Mouse (Mus musculus): Measurements from ENCODE around the gene Ddc.

The Ddc gene

DNA sequence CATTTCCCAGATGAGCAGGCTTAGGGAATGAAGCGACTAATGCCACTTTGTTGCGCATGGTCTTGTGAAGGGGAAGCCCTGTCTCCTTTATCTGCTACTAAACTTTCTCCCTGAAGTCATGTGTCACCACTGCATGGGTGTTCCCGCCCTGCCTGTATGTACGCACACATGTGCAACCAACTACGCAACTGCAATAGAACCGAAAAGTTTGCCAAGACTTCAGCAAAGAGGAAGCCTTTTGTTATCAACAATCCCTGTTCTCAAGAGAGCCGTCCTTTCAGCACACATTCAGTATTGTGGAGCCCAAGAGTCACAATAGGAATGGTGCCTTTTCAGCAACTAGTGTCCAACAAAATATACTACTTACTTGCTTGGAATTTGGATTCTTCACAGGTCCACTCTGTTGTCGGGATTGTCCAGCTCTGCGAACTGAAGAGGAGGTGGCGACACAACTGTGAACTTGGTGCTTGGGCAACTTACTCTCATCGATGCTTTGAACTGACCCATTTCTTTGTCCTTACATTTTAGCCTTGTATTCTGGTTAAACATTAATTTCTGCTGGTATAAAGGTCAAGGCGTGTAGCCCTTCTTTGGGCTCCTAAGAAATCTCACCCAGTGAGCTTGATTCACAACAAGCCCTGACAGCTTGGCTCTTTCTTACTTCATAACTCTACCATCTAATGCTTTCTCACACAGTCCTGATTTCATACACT, at the start of gene Ddc:
Gene Ddc, minus strand, starts transcription at position 500 of the 713 bp plus-strand sequence.
- DNase-seq (ENCODE audit: low read depth) = no peak

DNA sequence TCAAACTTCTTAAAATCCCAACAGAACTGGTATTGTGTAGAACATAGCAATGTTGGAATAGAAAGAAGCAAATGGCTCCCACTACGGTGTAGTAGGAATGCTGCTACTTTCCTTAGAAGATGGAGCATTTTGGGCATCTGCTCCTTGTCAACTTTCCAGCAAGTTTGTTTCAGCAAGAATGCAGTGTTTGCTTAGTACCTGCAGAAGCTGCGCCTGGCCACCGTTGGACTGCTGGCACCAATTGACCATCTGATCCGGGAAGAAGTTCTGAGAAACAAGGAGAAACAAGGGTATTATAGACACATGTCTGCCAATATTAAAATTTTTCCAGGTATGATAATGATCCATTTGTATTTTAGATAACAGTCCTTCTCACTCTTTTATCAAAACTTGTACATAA, 47.8 kb upstream of the Ddc start:
- no peak for DNase-seq (ENCODE audit: low read depth)

DNA sequence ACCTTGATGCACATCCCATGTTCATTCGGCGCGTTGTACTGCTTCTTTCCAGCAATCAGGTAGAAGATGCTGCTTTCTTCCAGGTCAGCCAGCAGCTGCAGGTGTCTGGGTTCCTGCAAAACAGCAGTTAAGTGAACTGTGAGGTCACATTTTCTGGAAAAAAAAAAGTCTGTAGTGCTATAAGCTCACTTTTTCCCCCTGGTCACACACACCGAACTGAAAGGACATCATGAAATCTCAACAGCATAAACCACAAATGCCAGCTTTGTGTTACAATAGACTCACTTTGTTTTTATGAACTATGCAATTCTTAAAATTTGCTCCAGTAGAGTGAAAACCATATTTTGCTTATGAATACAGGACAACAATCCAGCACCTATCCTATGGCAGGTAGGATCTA, 46.9 kb upstream of the Ddc start:
- no peak for DNase-seq (ENCODE audit: low read depth)

DNA sequence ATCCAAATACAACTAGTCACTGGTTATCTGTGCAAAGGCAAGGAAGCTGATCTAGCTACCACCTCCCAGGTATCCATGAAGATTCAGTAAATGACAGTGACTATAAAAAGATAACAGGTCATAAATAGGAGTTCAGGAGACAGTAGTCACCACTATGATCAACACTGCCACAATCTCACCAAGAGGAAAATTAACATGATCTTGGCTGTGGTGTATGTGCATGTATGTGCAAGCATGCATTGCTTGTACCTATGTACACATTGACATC, 46.1 kb upstream of the Ddc start:
- no peak for DNase-seq (ENCODE audit: low read depth)

DNA sequence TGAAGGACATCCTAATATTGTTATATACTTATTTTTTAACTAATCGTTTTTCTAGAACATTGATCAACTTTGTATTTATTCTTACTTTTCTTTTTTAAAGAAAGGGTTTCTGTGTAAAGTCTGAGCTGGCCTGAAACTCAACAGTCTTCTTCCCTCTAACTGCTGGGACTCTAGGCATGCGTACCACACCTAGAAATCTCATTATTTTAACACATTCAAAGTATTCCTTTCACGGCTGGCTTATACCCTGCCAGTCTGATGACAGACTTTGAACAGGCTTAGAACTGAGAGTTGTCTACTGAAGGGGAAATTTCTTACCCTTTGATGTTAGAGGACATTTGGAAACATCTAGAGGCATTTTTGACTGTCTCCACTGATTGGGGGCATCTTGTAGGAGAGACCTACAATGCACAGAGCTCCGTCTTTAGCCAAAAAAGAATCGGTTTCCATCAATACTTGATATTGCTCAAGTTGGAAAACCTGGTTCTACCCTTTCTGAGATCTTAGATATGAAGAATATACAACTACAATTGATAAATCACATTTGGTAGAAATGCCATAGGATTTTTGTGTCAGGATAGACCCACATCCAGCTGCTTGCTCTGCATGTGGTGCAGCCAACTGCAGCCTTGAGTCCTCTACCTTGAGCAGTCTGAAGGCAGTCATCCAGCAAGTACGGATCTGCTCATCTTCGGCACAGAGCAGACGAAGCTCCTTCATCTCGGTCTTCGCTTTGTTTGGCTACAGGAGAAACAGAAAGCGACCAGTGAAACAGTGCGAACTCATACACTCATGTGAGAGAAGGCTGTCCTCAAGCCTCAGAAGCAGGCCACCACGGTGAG, 45.5 kb upstream of the Ddc start:
- no peak for DNase-seq (ENCODE audit: low read depth)

DNA sequence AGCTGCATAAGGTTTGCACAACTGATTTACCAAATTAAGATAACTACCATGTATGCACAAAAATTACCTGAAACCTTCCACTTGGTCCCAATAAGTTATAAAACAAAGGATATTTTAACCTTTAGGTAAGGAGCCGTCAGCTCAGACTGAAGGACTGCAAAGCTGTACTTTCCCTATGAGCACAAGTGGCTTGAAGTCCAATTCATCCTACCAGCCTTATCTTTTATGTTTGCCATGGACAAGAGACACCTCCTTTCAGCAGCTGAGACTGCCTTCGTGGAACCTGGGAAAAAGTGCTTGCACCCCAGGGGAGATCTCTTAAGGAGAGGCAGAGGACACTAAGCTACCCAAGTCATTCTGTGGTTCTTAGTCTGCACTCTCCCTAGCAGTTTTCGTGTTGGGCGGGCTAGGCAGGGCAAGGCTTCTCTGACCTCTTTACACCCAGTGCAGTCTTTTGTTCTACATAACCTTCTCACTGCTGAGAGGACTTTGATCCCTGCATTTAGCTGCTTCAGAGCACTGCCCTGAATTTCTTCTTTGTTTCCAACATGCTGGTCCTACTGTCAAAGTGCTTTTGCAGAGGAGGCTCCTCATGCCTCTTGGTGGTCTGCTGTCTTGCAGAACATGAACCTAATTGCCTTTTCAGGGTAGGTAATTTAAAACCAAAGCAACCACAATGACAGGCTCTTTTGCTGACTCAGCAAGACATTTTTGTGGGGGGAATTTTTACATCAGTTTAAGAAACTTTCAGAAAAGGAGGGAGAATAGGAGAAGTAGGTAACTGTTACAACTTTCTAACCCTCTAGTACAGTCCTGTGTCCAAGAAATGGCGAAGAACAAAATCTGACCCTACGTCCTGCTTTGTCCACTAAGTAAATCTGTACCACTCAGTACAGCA, 44.6 kb upstream of the Ddc start:
- no peak for DNase-seq (ENCODE audit: low read depth)

DNA sequence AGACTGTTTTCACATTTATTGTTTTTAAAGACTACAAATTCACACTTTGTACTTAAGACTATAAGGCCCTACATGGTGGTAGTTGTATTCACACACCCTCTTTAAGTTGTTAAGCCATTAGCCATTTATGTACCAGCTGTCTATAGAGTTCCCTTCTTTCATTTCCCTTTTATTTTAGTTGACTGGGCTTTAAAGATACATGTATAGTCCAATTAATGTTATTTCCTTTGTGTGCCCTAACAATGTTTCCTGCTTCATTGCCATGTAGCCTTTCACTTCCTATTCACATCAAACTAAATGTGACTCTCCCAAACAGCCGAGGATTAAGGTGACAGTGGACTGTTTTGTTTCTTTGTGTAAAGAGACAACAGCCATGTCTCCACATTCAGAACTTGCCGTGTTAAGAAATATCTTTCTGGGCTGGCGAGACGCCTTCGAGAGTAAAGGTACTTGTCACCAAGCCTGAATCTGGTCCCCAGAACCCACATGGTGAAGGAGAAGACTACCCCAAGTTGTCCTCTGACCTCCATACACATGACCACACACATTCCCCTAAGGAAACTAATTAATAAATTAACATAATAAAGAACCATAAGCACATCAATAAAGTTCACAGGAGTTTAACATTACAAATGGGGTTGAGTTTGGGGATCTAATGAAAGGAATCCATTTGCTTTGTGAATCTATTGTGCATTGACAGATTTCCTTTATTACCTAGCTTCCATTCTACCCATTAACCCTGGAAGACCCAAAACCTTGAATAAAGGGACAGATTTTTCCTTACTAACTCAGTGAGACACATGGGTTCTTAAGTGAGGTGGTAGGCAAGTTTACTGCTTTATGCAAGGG, 43.1 kb upstream of the Ddc start:
- no peak for DNase-seq (ENCODE audit: low read depth)

DNA sequence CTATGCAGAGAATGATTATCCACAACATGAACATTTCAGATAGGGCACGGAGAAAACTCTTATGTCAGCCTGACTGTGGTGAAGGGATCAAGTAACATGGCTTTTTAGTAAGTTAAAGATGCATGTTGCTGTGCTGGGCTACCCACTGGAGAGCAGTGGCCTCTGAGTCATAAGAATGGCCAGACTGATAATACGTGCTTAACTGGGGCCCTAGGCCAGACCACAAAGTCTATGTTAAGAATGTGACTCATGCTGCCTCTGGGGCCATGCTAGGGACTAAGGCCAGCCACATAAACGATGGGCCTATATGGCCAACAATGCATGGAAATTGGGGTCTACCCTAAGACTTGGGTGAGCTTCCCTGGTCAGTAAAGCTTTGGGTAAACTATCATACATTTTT, 41.7 kb upstream of the Ddc start:
- DNase-seq (ENCODE audit: low read depth) = peak; percentile 99

DNA sequence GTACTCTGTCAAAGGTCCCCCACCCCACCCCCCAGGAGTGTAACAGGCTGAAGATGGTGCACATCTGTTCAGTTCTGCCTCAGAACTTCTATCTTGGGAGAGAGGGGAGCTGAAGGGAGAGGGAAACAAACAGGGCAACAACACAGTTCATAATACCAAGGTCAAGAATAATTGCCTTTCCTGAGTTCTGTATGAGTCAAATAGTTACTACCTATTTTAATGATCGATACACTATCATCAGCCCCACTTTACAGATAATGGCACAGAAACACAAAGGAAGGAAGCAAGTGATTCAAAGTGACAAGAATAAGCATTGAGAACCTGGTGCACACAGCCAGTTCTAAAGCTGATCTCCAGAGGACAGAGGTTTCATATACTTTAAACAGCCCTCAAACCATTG, 40.6 kb upstream of the Ddc start:
- no peak for DNase-seq (ENCODE audit: low read depth)

DNA sequence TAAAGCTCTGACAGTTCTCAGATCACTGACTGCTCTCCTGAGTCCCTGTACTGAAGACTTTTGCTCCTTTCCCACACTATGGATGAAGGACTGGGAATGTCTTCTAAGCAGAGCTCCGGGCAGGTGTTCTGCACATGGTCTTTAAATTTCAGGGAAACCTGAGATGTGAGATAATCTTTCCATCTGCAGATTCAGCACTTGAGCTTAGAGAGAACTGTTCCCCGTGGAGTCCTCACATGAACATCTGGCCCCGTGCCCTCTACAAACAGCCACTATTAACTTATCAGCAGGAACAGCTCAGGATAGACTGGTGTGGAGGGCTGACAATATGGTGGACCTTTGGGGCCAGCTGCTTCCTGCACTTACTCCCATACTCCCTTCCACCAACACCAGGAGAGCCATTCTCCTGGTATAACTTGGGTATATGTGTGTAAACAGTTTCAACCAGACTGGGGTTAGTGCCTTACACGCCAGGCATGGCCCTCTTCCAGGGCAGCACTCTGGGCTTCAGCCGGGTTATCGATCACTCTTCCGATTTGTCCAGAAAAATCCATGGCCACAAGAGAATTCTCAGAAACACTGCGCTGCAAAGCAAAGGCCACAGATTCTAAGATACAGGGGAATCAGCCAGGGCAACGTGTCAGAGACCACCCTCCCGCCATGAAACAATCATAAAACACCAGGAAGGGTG, 39.5 kb upstream of the Ddc start:
- DNase-seq (ENCODE audit: low read depth) = no peak

DNA sequence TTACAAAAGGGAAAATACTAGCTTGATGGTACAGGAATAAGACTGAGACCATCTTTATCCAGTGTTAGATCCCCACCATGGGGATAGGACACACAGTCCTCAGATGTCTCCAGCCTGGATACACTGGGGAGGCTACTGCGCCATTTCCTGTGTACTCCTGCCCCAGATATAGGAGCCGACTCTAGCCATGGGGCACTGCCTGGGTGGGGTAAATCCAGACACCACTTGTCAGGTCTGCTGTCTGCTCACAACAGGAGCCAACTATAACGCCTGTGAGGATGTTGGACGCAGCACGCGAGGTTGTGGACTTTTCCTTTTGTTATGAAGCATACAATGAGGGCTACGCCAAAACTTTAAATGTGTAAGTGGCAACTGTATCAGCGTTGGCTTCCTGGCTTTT, 36.9 kb upstream of the Ddc start:
- peak; percentile 48 for DNase-seq (ENCODE audit: low read depth)

DNA sequence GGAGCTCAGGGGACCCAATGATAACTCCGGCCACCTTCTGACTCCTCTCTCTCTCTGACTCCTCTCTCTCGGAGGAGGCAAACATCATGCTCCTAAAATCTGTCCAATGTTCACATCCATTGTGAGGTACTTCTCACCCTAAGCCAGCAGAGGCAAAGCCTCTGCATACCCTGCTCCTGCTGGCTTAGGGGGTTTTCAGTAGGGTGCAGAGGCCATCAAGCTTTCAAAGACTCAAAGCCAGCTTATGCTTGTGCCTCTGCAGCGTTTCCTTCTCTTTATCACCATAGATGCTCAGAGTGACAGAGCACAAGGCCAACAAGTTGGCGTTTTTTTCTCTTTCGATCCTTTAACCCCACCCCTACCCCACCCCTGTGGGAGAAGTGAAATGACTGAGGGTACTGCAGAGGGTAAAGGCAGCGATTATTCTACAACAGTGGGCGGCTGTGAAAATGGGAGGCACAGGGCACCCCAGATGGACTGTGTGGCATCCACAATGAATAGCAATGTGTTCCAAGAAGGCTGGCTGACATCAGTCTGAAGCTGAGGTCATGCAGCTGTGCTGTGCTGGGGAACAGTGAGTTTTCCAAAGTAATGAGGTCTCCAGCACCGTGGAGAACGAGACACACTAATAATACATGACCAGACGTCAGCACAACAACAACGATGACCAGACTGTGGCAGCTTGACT, 34.3 kb upstream of the Ddc start:
- no peak for DNase-seq (ENCODE audit: low read depth)

DNA sequence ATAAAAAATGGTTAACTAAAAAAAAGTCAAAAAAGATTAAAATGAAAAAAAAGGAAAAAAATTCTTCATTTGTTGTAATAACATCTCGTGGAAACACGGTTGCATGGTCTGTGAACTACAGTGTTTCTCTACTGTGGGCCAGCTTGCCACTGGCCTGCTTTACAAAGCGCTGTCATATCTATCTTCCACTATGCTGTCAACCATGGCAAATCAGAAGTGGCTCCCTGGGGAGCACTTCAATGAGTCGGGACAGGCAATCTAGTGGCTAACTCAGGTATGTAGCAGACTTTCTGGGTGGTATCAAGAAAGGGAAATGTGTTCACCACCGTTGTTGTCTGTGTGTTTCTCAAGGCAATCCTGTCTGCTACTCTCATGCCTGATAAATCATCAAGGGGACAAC, 33.7 kb upstream of the Ddc start:
- DNase-seq (ENCODE audit: low read depth) = no peak

DNA sequence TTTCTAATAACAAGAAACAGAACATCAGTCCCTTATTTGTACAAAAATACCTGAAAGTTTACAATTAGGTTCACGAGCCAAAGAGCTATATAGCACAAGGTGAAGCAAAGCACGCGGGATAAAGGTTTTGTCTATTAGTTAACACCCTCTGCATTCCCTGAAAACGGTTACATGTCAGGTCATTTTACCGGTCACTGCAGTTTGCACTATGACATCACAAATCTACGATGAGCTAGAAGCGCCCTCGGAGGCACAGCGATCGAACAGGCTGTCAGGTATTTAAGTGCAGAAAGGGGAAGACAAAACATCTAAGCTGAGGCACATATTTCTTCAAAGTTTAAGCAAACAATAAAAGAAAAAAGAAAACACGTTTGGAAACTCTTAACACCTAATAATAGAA, 32.6 kb upstream of the Ddc start:
- no peak for DNase-seq (ENCODE audit: low read depth)

DNA sequence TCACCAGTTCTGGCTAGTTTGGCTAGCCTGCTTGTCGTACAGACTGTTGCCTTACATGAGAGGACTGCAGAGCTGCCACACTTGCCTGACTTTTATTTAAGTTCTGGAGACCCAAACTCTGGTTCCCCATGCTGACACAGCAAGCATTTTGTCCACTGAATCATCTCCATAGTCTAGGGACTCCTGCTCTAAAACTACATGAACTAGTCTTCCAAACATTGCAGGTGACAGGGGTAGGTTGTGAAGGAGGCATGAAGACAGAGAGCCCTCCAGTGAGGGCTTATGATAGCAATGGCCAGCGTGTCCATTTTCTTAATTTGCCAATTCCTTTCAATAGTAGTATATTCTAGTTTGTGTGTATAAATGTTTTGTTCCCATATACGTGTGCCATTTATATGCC, 31.1 kb upstream of the Ddc start:
- no peak for DNase-seq (ENCODE audit: low read depth)

DNA sequence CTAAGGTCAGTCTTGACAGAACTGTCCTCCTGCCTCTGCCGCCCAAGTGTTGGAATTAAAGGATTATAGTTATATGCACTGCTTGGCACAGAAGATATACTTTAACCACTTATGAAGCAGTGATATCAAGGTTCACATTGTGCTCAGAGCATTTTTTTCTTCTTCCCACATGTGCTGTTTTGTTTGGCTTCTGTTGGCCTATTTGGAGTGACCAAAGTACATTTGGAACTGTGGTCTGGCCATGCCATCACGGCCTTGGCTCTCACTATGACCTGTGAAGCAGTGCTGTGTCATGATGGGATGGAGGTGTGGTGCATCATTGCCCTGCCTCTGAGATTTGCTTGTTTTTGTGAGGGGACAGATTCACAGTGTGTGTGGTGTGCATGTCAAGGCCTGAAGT, 30.6 kb upstream of the Ddc start:
- no peak for DNase-seq (ENCODE audit: low read depth)

DNA sequence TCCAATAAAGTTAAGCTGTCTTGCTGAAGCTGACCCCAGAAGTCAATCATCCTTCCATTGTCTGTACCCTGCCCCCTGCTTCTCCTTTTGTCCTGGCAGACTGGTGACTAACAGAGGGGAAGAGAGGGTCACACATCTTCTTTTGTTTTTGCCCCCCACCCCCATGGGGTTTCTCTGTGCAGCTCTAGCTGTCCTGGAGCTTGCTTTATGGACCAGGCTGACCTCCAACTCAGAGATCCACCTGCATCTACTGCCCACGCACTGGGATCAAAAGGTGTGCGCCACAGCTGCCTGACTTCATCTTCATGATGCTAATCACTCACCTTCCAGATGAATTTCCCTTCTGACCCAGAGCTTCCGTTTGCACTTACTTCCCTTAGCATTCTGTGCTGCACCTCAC, 26.0 kb upstream of the Ddc start:
- DNase-seq (ENCODE audit: low read depth) = no peak

DNA sequence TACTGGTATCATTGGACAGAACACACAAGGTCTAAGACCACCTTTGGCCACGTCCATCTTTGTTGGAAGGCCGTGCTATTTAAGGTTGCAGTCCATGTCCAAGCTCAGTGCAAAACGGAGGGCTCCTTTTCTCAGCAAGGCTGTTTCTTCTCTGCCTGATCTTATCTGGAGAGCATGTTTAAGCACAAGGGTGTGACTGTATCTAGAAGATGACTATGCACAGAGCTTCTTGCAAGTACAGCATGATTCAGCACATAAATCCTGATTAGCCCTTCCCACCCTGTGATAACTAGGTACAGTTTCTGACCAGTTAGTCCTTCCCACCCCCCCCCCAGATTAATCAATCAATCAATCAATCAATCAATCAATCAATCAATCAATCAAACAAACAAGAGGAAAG, 25.4 kb upstream of the Ddc start:
- DNase-seq (ENCODE audit: low read depth) = peak; percentile 75

DNA sequence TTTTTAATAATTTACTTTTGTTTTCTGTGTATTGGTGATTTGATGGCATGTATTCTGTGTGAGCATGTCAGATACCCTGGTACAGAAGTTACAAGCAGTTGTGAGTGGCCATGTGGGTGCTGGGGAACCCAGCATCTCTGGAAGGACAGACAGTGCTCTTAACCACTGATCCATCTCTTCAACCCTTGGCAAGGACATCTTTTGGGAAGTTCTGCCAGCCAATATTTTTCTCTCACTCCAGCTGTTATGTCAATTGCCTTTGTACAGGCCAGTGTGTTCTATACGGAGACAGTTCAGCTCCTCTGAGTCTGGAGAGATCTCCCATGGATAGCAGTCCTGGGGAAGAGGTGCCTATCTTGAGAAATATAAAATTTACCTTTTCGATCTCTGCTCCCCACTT, 24.2 kb upstream of the Ddc start:
- DNase-seq (ENCODE audit: low read depth) = no peak

DNA sequence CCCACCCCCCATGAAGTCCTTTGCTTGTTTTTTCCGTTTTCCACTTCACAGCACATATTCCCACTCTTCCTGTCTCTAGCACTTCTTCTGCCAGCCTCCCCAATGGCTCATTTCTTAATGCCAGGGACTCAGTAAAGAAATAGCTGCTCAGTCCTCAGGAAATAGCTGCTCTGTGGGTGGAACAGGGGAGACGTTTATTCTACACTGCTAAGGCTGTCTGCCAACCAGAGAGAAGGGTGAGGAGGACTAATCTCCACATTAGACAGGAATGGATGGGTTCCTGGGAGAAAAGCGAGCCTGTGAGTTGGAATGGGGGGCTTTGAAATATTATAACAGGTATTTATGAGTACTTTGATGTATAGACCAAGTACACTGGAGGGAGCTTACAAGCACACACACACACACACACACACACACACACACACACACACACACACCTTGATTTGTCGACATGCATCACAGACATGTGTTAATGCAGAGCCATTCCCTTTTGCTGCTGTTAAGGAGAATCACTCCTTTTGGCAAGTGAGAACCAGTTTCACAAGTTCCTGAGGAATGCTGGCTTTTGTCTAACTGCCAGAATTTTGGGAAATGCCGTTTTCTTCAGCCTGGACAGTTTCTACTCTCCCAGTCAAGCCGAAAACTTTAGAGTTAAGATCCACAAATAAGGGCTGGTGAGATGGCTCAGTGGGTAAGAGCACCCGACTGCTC, 9.9 kb upstream of the Ddc start:
- DNase-seq (ENCODE audit: low read depth) = no peak

Measured in 416B (cell line).